Mouse (Mus musculus) neural tube, postnatal 0 days (tissue): ENCODE measurements around the gene Gnb5. TPM values are rescaled to one million over a fixed set of nuclear protein-coding genes. Genes with fewer than 3 reads are reported as not detected.

Experiments used
- polyA plus RNA-seq: library from polyadenylated mRNA; unstranded; fragments of >200 nt; fragmentation: Nextera tagmentation; extraction: Ambion mirVana; gene quantifications from 2 replicates; pipeline ENCODE4 v1.2.1, GENCODE M21; 2015

The Gnb5 gene
- polyA plus RNA-seq, result 114 and 118 TPM in 2 replicates

DNA sequence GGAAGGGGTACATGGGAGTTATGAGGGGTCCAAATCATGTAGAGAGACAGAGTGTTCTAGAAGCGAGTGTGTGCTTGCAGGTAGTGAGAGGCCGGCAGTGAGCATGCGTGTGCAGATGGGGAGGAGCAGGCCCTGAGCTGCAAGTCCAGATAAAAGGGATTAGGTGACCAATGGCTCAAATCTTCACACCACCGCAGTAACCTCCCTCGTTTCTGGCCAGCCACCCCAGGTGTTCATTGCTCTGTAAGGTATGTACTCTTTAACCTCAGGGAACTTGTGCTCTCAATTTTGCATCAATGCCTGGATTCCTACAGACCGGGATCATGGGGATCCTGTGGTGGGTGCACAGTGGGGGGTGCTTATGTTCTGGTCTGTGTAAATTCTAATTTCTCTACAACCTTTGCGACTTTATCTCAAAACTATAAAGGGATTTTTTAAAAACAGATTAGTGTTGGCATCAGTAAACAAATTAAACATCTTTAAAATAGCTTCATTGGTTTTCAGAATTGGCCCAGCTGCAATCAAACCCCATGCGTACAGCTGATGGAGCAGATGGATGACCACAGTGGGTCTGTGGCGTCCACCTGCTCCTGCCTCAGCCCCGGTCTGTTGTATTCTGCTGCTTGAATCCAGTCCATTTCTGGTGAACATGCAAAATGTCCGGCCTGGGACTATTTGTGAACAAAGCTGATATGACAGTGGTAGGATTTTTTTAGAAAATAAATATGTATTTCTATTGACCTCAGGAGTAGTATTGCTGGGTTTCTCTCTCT is at the start of gene Gnb5:
TSS of gene Gnb5 (plus strand) at position 163 of the 773 bp plus-strand sequence.

DNA sequence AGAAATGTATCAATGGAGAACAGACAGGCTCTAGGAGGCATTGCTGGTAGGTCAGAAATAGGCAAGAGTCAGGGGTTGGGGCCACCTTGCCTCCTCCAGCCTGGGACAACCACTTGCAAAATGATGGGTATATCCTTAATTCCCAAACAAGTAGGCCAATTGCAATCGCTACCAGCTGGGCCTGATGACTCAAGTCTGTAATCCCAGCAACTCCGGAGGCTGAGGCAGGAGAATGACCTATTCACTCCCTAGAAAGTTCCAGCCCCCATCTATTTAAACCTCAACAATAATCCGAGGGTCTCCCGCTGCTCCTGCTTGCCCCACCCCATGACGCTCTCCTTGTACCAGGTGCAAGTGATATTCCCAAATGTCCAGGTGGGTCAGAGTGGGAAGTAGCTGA is 41.4 kb downstream of the Gnb5 start, which contains the start of gene Bcl2l10:
TSS of gene Bcl2l10 (plus strand) at position 301 of the 400 bp plus-strand sequence.

Other genes starting within 250 kb of the Gnb5 start
- 42.6 and 44.7 TPM in 2 replicates for gene Myo5a, start 235.3 kb upstream of the Gnb5 start, polyA plus RNA-seq
- 0.32 and 0.52 TPM in 2 replicates for gene Myo5c, start 74.3 kb upstream of the Gnb5 start, polyA plus RNA-seq
- not detected in 2 replicates for gene Bcl2l10, start 41.5 kb downstream of the Gnb5 start, polyA plus RNA-seq
- gene Mapk6, start 103.7 kb downstream of the Gnb5 start, polyA plus RNA-seq, result 106 and 108 TPM in 2 replicates
- 36.0 and 36.6 TPM in 2 replicates for gene Leo1, start 135.2 kb downstream of the Gnb5 start, polyA plus RNA-seq